Mouse (Mus musculus) megakaryocyte progenitor cell, adult 5-6 weeks (primary cell): ENCODE measurements at regions not wholly inside any gene's neighbourhood (a gene's known extent, or its start where the extent isn't known, plus 50 kb on each side); places are given as distances from the start of the nearest gene placed in this dataset.
"Not testable (repeated sequence)": the region's sequence is repeated elsewhere in the genome, so short reads cannot be mapped to it uniquely, and the experiment has no call there.

ENCODE experiments used
- ATAC-seq: replicated peaks from 2 replicates; pipeline ENCODE4 v1.8.0; 2016; ENCODE audit warnings: mild to moderate bottlenecking, moderate TSS enrichment, inconsistent platforms; ENCODE audit not compliant: poor library complexity

DNA sequence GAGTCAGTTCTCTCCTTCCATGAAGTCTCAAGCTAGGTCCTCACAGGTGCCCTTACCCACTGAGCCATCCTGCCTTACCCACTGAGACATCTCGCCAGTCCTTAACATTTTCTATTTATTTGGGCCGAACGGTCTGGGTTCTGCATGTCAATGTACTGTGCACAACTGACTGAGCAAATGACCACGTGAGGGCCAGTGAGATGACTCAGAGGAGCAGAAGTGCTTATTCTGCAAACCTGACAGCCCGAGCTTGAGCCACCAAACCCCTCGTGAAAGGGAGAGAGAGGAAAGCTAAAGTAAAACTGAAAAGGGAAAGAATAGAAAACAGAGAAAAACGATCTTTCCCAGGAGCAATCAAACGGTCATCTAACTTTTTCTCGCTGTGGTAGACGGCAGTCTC is 52.2 kb upstream of the Nmd3 start:
- no peak for ATAC-seq

DNA sequence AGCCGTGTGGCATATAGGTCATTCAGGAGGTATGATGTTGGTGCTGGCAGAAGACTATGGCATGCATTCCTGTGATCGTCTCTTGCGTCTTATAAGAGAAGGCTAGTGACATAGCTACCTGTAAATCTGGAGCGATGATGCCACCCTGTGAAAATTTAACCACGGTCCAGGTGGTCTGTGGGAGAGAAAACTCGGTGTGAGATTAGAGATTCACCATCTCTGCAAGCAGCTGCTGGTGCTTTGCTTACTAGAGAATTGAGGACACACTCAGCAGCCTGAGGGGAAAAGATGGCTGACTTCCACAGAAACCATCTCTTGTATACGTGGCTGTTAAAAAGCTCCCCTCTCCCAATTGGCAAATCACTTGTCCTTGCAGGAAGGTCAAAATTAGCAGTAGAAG is 54.0 kb upstream of the Nmd3 start:
- ATAC-seq = no peak

DNA sequence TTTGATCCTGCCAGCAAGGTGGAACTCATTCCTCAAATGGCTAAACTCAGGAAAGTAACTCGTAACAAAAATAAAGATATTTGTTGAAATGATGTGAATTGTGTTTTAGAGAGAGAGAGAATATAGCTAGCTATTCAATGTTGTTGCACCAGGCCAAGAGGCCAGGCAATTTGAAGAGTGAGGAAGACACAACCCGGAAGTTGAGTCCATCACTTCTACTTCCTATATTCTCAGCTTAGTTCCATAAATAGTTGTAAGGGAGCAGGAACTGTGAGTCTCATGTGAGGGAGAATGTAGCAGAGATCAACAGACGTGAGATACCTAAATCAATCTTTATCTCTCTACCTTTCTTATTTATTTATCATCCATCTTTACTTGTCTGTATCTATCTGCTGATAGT is 54.4 kb upstream of the Nmd3 start:
- ATAC-seq = peak; percentile 58; the same call in 1 of the 2 replicates

DNA sequence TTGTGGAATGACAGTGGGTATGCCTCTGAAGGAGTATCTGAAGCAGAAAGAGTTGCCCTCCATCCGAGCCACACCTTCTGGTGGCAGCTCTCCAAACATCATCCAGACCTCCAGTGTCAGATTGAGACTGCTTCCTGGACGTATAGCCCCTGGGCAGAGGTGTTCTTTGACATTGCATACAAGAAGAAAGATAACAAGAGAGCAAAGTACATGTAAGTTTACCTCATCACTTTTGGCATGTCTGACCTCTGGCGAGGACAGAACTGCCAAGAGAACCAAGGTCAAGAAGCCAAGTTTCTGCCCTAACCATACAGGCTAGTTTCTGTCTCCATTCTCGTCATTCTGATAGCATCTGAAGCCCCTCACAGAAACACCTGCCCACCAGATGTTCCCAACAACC is 57.5 kb upstream of the Nmd3 start:
- no peak for ATAC-seq

DNA sequence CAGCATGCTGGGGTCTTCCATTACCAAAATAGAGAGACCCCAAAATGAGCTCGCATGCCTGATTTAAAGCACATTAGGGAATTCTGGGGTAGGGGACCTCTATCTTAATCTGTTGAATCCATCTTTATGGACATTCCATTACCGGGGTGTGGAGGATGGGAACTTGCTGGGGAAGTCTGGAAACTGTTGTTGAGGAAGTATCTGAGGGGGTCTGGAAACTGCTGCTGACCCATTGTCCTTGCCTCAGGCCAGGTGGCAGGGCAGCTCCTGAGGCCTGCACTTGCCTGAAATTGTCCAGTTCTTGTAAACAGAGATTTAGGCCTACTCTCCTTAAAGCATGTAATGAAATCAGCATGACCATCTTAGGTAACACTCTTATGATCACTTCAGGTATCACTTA is 59.4 kb upstream of the B3galnt1 start:
- ATAC-seq = no peak

DNA sequence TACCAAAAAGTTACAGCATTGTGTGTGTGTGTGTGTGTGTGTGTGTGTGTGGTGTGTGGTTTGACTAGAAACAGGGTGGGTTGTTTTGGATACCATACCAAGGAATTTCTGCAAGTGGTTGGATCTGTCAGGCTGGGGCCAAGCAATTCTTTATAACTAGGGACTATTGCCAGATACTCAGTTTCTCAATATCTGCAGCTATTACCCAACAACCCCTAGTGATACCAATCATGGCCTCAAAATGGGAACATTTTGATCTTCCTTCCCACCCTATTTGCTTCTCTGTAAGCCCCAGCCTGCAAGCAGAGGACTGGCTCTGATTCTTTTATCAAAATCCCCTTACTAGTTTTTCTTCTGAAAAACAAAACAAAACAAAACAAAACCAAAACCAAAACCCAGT is 58.8 kb upstream of the B3galnt1 start:
- peak; percentile 86 for ATAC-seq

DNA sequence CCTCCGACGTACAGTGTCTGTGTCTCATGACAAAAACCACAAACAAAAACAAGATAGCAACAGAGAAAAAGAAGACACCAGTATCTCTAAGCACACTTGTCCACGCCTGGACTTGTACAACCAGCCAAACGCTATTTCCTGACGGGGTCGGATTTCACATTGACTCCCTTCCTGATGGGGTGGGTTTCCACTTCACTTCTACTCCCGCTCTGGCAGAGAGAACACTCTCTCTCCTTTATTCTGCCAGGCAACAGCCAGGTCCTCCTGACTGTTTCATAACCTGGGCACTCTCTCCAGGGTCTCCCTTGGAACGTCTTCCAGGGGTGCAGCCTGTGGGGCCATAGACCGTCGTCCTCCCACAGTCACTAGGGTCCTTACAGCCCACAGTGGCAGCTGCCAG is 56.9 kb upstream of the B3galnt1 start:
- not testable (repeated sequence) for ATAC-seq

DNA sequence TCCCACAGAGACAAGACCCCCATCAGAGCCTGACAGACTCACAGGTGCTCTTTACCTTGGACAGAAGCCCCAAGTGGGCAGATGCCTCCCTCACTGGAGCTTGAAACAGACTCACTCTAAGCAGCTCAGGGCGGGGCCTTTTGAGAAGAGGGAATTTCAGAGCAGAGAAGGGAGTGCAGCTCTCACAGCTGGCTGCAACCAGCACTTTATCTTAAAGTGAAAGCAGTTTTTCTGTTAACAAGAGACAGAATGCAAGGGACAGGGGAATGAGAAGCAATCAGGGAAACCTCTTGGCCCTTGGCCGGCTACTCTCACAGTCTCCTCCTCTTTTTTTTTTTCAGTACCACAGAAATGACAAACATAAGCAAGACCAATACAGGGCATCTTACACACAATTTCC is 56.2 kb upstream of the B3galnt1 start:
- ATAC-seq = peak; percentile 23; the same call in 1 of the 2 replicates

DNA sequence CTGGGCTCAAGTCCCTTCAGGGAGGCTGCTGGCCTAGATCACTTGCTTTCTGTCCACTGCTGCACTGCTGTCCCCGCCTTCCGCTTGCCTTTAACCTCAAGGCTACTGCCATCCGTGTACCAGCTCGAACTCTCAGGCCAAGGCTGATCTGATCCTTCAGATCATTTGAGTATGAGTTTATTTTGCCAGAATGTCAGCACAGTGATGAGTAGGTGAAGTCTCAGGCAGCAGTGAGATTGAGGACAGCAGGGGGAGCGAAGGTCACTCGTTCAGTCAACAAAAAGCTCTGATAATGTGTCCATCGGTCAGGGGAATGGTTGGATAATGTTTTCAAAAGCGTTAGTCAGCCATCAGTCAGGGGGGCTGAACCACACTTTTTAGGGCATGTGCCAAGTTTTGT is 54.6 kb upstream of the B3galnt1 start:
- not testable (repeated sequence) for ATAC-seq

DNA sequence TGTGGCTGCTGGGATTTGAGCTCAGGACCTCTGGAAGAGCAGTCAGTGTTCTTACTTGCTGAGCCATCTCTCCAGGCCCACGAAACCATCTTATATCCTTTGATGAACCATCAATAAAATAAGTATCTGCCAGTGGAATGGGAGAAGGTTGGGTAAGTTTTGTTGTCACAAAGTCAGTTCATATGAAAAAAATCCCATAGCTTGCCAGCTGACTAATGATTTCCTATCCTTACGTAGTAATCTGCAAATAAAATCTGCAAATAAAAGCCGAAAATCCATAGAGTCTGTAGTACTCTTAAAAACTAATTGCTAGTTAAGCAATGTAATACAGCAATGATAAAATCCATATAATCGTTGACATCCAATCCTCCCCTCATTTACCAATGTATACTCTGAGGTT is 50.8 kb upstream of the B3galnt1 start:
- no peak for ATAC-seq
